Mouse (Mus musculus): Measurements from ENCODE around the gene Cx3cl1. TPM values are rescaled to one million over a fixed set of nuclear protein-coding genes. Genes with fewer than 3 reads are reported as not detected.

Gene Cx3cl1
- polyA plus RNA-seq, 1 experiment = 102 TPM

GRCm38 (mm10) chr8:94740591-94740990, 31.2 kb upstream of the Cx3cl1 start:
- WGBS = 82% methylated on average over 3 of the region's 3 CpGs

GRCm38 (mm10) chr8:94741726-94742125, 30.1 kb upstream of the Cx3cl1 start:
- Histone ChIP-seq H3K27ac (ENCODE audit: insufficient read depth, low read length) (no peak overlapping the region), H3K27me3 (ENCODE audit: control insufficient read depth, insufficient read depth, low read length) (no peaks in the 10 kb centered on the region), H3K4me3 (replicated peaks; ENCODE audit: insufficient read depth, low read depth, low read length) (no peak overlapping the region), H3K4me1 (ENCODE audit: control insufficient read depth, insufficient read depth, low read length) (no peaks in the 10 kb centered on the region)
- 85% methylated on average over 4 of the region's 4 CpGs for WGBS
- no peak for TF ChIP-seq POLR2A (IDR thresholded peaks at IDR 0.05; ENCODE audit: borderline replicate concordance, insufficient read depth, low read length)
- DNase-seq = no peak

More at GRCm38 (mm10) chr8:94740591-94740990, 31.2 kb upstream of the Cx3cl1 start:
- Histone ChIP-seq H3K4me3 (replicated peaks; ENCODE audit: insufficient read depth, low read depth, low read length) (no peak overlapping the region), H3K27me3 (ENCODE audit: control insufficient read depth, insufficient read depth, low read length) (no peaks in the 10 kb centered on the region), H3K4me1 (ENCODE audit: control insufficient read depth, insufficient read depth, low read length) (no peaks in the 10 kb centered on the region), H3K27ac (ENCODE audit: insufficient read depth, low read length) (no peak overlapping the region)
- no peak for DNase-seq
- TF ChIP-seq CTCF (IDR thresholded peaks at IDR 0.05; ENCODE audit: borderline replicate concordance, insufficient read depth, low read depth, low read length) (no peak), POLR2A (IDR thresholded peaks at IDR 0.05; ENCODE audit: borderline replicate concordance, insufficient read depth, low read length) (no peak)

GRCm38 (mm10) chr8:94744484-94744883, 27.3 kb upstream of the Cx3cl1 start:
- 91% methylated on average over 5 of the region's 5 CpGs for WGBS
- no peaks in the 10 kb centered on the region for H3K27me3 ChIP-seq (ENCODE audit: control insufficient read depth, insufficient read depth, low read length)
- no peak overlapping the region for H3K4me3 ChIP-seq (replicated peaks; ENCODE audit: insufficient read depth, low read depth, low read length)
- no peak overlapping the region for H3K27ac ChIP-seq (ENCODE audit: insufficient read depth, low read length)
- no peaks in the 10 kb centered on the region for H3K4me1 ChIP-seq (ENCODE audit: control insufficient read depth, insufficient read depth, low read length)
- TF ChIP-seq POLR2A (IDR thresholded peaks at IDR 0.05; ENCODE audit: borderline replicate concordance, insufficient read depth, low read length) (no peak), CTCF (IDR thresholded peaks at IDR 0.05; ENCODE audit: borderline replicate concordance, insufficient read depth, low read depth, low read length) (no peak)
- DNase-seq = no peak

- H3K4me3 ChIP-seq (replicated peaks; ENCODE audit: insufficient read depth, low read depth, low read length) = no peak overlapping the region
- H3K27me3 ChIP-seq (ENCODE audit: control insufficient read depth, insufficient read depth, low read length) = no peaks in the 10 kb centered on the region
- WGBS = 80% methylated on average over 9 of the region's 9 CpGs
- no peaks in the 10 kb centered on the region for H3K4me1 ChIP-seq (ENCODE audit: control insufficient read depth, insufficient read depth, low read length)
- TF ChIP-seq POLR2A (IDR thresholded peaks at IDR 0.05; ENCODE audit: borderline replicate concordance, insufficient read depth, low read length) = no peak
- no peak for TF ChIP-seq CTCF (IDR thresholded peaks at IDR 0.05; ENCODE audit: borderline replicate concordance, insufficient read depth, low read depth, low read length)
- no peak for DNase-seq
- H3K27ac ChIP-seq (ENCODE audit: insufficient read depth, low read length) = no peak overlapping the region
Observed at GRCm38 (mm10) chr8:94744972-94745371, 26.8 kb upstream of the Cx3cl1 start.

- Histone ChIP-seq H3K27ac (ENCODE audit: insufficient read depth, low read length) (no peak within 1 kb of the TSS), H3K4me1 (ENCODE audit: control insufficient read depth, insufficient read depth, low read length) (no peaks in the 10 kb centered on the region), H3K4me3 (replicated peaks; ENCODE audit: insufficient read depth, low read depth, low read length) (no peak within 1 kb of the TSS), H3K27me3 (ENCODE audit: control insufficient read depth, insufficient read depth, low read length) (no peaks in the 10 kb centered on the region)
- TF ChIP-seq POLR2A (IDR thresholded peaks at IDR 0.05; ENCODE audit: borderline replicate concordance, insufficient read depth, low read length) = no peak
- no peak for TF ChIP-seq CTCF (IDR thresholded peaks at IDR 0.05; ENCODE audit: borderline replicate concordance, insufficient read depth, low read depth, low read length)
- WGBS = 91% methylated on average over 7 of the region's 7 CpGs
- no peak for DNase-seq
Observed at GRCm38 (mm10) chr8:94745476-94746184, 26.2 kb upstream of the Cx3cl1 start, which contains the start of gene Ccl22. Gene Ccl22 (plus strand): TSS chr8:94745590.

- Histone ChIP-seq H3K27me3 (ENCODE audit: control insufficient read depth, insufficient read depth, low read length) (no peaks in the 10 kb centered on the region), H3K4me3 (replicated peaks; ENCODE audit: insufficient read depth, low read depth, low read length) (no peak overlapping the region), H3K27ac (ENCODE audit: insufficient read depth, low read length) (no peak overlapping the region), H3K4me1 (ENCODE audit: control insufficient read depth, insufficient read depth, low read length) (no peaks in the 10 kb centered on the region)
- DNase-seq = no peak
- no peak for TF ChIP-seq POLR2A (IDR thresholded peaks at IDR 0.05; ENCODE audit: borderline replicate concordance, insufficient read depth, low read length)
- no peak for TF ChIP-seq CTCF (IDR thresholded peaks at IDR 0.05; ENCODE audit: borderline replicate concordance, insufficient read depth, low read depth, low read length)
- 78% methylated on average over 8 of the region's 8 CpGs for WGBS
Observed at GRCm38 (mm10) chr8:94746832-94747231, 25.0 kb upstream of the Cx3cl1 start.

GRCm38 (mm10) chr8:94748363-94748762, 23.4 kb upstream of the Cx3cl1 start:
- Histone ChIP-seq H3K27me3 (ENCODE audit: control insufficient read depth, insufficient read depth, low read length) (no peaks in the 10 kb centered on the region), H3K27ac (ENCODE audit: insufficient read depth, low read length) (no peak overlapping the region), H3K4me3 (replicated peaks; ENCODE audit: insufficient read depth, low read depth, low read length) (no peak overlapping the region), H3K4me1 (ENCODE audit: control insufficient read depth, insufficient read depth, low read length) (no peaks in the 10 kb centered on the region)
- no peak for DNase-seq
- TF ChIP-seq CTCF (IDR thresholded peaks at IDR 0.05; ENCODE audit: borderline replicate concordance, insufficient read depth, low read depth, low read length) = no peak
- TF ChIP-seq POLR2A (IDR thresholded peaks at IDR 0.05; ENCODE audit: borderline replicate concordance, insufficient read depth, low read length) = no peak
- 59% methylated on average over 4 of the region's 4 CpGs for WGBS

GRCm38 (mm10) chr8:94749942-94750341, 21.9 kb upstream of the Cx3cl1 start:
- Histone ChIP-seq H3K27ac (ENCODE audit: insufficient read depth, low read length) (no peak overlapping the region), H3K27me3 (ENCODE audit: control insufficient read depth, insufficient read depth, low read length) (no peaks in the 10 kb centered on the region), H3K4me3 (replicated peaks; ENCODE audit: insufficient read depth, low read depth, low read length) (no peak overlapping the region), H3K4me1 (ENCODE audit: control insufficient read depth, insufficient read depth, low read length) (no peaks in the 10 kb centered on the region)
- 86% methylated on average over 3 of the region's 3 CpGs for WGBS
- no peak for TF ChIP-seq POLR2A (IDR thresholded peaks at IDR 0.05; ENCODE audit: borderline replicate concordance, insufficient read depth, low read length)
- TF ChIP-seq CTCF (IDR thresholded peaks at IDR 0.05; ENCODE audit: borderline replicate concordance, insufficient read depth, low read depth, low read length) = no peak
- no peak for DNase-seq

Measured in cerebellum, adult 2 months (tissue).